Mouse (Mus musculus) fibroblast of lung, adult 2 months (primary cell): ENCODE results near the gene Slc38a6.

Source experiments
- DNase-seq: peaks from one replicate; pipeline ENCODE4 v3.0.0-alpha.2; 2011; ENCODE audit warnings: low read depth

The Slc38a6 gene

DNA sequence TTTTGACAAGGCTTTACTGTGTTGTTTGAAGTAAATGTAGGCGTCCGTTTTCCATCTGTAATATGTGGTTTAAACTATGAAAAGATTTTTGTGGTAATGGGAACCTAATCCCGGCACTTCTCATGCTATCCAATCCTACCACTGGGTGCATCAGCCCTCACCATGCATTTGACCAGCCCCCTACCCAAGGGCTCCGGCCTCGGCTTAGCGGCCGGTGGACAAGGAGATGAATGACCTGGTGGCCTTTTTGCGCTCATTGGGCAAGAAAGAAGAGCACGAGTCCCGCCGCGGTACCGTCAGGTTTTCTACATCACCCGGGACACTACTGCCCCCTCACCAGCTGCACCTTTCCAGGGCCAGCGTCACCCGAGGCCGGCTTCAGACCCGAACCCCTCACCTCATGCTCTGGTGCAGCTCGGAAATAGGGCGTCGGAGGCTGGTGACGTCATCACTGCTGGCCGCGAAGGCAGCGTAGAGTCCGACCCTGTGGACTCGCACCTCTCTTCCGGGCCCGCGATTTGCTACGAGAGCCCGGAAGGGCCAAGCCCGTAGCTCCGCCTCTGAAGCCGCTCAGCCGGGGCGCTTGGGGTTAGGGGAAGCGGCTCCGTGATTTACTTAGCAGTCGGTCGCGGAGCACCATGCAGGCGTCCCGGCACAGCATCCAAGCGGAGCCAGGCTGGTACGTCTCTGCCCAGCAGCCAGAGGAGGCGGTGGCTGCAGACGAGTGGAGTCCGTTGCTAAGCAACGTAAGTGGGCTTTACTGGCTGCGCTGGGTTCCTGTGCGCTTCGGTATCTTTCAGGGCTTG is at the start of gene Slc38a6, which contains the start of gene Trmt5:
Slc38a6 (plus strand) TSS at position 493 of the 806 bp plus-strand sequence.
Trmt5 (minus strand) TSS at position 424 of the 806 bp plus-strand sequence.
- peak; percentile 78 for DNase-seq

DNA sequence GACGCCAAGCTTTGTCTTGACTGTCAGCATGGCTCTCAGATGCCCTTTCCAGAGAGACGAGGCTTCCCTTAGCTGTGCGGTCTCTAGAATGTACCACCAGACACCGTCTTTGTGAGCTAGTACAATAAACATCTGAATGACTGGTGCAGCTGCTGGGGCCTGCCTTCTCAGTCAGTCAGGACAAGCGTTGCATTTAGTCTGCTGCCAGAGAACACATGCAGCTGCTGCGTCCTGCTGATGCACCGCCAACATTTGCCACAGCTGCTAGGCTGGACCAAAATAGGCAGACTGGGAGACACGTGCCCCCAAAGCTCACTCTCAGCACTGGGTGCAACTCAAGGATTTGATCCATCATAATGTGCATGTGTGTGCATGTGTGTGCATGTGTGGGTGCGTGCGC is 44.6 kb upstream of the Slc38a6 start:
- no peak for DNase-seq

DNA sequence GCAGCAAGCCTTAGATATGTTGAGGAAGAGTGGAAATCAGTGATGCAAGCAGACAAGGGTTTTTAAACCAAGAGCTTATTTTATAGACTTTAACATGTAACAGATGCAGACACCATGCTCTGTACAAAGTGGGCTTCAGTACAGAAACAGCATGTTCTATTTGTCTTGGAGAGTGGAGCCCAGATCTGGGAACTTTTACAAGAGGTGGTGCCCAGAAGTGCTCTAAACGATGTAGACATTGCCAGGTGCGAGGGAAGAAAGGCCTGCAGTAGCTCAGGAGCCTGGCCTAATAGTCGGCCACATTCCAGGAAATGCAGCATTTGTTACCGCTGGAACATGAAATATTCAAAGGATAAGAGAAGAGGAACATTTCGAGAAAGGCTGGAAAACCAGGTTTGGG is 40.9 kb upstream of the Slc38a6 start:
- no peak for DNase-seq

DNA sequence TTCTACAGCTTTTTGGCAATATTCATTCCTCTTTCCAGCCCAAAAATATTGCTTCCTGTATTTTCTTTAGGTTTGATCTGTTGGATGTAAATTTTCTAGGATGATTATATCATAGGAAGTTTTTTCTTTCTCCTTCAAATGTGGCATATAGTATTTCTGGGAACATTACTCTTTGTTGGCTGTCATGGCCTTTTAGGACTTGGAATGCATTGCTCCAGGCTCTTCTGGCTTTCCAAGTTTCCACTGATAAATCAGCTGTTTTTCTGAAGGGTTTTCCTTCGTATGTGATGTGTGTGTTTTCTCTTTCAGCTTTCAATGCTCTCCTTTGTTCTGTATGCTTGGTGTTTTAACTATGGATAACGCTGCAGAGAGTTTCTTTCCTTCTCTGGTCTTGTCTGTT is 31.6 kb upstream of the Slc38a6 start:
- no peak for DNase-seq

DNA sequence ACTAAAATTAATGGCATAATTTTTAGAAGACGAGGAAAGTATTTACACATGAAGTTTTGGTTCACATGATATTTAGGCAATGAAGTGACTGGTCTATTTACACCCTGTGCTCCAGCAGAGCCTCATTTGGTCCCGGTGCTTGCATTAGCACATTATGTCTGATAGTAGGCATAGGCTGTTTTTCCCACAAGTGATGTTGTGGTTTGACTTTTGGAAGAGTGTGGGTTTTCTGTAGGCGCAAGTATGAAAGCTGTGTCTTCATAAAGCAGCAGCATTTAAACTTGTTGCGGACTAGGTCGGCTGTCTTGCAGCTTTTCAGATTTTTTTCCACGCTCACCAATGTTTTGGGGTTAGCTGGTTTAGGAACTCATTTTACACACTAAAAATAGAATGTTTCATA is 27.3 kb upstream of the Slc38a6 start:
- no peak for DNase-seq

DNA sequence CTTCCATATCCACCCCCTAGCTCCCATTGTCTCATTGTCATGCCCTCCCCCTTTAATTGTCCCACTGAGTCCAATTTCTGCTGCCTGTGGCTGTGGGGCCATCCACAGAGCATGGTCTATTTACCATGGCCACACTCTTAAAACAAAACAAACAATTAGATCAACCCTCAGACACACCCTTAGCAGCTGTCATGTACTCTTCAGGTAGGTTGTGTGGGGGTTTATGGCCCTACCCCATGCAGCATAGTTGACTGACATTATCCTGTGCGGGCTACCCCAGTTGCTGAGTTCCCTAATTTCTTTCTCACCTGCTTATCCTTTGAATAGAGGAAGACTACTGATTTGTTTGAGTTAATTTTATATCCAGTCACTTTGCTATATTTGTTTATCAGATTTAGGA is 26.2 kb upstream of the Slc38a6 start:
- no peak for DNase-seq

DNA sequence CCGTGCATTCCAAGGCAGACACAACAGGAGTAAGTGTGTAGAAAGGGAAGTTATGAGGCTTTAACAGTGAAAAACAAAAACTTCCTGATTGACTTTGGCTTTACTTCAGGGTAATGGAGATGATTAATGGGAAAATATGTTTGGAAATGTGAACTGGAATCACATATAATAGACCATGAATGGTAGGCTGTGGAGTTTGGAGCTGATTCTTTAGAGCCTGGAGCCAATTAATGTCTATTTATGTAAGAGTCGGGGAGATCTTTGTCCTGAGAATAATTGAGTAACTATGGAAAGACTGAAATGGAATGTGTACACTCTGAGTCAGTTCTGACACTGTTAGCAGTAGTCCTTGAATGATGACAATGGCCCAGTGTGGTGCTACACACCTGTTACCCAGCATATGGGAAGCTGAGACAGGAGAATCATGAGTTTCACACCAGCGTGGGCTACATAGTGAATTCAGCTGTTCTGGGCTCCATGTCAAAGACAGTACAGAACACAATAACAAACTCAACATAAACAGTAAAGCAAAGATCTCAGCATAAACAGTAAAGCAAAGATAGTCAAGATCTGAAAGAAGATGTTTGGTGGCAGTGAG is 21.1 kb upstream of the Slc38a6 start:
- no peak for DNase-seq

DNA sequence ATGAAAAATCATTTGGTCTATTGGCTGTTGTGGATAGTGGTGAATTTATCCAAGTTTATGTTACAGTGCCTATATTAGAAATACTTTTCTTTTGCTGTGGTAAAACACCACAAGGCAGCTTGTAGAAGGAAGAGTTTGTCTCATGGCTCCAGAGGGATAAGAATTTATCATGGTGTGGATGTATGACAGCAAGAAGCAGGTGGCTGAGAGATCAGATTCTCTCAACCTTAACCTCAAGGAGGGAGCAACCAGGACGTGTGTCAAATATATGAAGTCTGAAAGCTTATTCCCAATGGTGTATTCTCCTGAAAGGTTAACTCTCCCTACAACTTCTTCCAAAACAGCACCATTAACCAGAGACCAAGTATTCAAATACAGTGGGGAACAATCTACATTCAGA is 20.0 kb upstream of the Slc38a6 start:
- no peak for DNase-seq

DNA sequence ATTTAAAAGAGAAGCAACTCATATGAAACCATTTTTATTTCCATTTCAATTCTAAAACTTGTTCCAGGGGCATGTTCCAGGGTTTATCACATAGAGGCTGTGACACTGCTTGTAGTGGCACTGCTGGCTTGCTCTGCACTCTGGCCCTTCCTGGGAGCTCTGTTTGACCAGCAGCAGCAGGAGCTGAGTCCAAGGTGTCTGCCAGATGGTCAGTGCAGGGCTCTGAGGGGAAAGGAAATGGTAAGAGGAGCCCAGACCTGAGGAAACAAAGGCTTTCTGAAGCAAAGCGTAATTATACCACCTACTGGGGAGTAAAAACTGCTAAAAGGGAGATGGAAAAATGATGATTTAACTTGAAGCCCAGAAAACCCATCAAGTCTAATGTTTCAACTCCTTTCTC is 18.1 kb upstream of the Slc38a6 start:
- DNase-seq = no peak

DNA sequence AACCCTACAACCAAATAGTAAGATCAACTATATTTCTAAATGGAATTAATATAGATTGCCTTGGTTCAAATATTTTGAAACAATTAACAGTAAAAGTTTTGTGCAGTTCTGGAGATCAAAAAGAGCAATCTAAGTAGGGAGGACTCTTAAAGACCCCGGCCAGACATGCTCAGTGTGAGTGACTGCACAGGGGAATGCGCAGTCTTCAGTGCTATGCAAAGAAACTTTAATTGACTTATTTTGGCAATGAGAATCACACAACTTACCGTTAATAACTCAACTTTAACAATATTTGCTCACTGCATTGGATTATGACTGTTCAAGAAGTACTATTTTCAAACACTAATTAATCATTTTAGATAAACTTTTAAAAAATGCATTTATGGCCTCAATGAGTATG is 17.0 kb upstream of the Slc38a6 start:
- no peak for DNase-seq

DNA sequence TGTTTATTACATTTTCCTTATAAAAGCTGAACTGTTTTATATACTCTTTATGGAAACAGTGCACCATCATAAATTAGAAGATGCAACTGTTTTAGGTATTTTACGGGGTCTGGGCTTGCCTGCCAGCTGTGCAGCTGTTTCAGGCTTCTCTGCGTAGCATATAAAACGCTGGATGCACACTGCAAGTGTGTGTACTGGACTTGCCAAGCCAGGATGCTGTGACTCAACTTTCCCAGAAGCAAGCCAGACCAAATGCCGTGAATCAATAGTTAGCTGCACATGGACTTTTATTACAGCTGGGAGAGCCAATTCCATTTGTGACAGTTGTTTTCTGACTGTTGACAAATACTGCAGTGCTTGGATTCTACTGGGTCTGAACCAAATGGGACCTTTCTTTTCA is 16.6 kb upstream of the Slc38a6 start:
- peak; percentile 58 for DNase-seq

DNA sequence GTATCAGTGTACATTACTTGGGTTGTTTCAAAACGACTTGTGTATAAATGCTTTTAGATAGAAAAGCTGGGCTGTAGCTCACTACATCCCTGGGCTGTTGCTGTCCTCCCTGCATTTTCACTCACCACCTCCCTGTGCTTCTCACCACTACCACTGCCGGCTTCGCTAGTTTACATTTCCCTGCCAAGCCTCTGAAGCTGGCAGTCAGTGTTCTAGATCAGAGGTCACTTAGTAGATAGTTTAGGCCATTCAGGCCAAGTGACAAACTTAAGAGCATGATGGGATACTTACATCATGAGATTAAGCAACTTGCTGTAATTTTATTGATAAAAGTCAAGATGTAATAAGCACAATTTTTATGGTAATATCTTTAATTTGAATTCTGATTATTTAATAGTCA is 11.7 kb upstream of the Slc38a6 start:
- DNase-seq = no peak

DNA sequence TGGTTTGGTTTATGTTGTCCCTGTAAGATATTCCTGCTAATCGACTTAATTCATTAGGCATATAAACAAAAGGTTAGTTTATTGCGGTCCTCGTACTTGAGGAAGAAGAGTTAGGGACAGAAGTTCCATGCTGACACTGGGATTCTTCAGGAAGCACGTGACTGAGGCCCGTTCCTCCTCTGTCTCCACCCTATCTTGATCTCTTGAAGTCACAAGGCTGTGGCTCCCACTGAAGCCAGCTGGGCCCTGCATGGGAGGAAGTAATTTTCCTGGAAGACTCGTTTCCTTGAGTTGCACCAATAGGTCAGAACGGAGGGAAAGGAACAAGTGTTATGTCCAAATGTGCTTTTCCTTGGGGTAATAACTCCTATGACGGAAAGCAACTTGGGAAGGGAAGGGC is 1.0 kb downstream of the Slc38a6 start:
- no peak for DNase-seq

DNA sequence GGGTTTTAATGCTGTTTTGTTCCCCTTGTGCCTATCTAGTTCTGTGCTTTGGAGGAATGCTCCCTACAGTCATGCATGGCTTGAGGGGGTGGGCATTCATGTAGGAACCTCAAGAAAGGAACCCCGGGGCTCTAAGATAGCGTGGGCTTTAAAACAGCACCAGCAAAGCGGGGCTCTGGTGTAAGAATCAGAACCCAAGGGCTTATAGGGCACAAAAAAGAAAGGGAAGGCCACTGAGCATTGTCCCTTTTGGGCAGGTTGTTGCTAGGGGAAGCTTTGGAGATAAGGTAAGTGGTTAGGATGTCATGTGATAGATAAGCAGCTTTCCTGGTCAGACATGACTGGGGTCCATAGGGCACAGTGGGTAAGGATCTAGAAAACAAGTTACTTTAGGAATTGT is 2.0 kb downstream of the Slc38a6 start:
- no peak for DNase-seq

DNA sequence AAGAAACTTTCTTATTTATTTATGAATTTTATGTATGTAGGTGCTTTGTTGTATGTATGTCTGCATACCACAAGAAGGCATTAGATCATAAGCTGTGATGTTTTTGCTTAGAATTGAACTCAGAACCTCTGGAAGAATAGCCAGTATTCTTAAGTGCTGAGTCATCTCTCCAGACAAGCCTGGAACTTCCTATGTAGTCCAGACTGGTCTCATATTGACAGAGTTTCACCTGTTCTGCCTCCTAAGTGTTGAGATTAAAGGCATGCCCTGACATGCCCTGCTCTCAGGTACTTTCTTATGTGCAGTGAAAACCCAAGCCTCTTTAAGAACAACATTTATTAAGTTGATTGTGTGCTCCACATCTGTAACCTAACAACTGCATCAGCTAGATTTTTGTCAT is 8.3 kb downstream of the Slc38a6 start:
- no peak for DNase-seq

DNA sequence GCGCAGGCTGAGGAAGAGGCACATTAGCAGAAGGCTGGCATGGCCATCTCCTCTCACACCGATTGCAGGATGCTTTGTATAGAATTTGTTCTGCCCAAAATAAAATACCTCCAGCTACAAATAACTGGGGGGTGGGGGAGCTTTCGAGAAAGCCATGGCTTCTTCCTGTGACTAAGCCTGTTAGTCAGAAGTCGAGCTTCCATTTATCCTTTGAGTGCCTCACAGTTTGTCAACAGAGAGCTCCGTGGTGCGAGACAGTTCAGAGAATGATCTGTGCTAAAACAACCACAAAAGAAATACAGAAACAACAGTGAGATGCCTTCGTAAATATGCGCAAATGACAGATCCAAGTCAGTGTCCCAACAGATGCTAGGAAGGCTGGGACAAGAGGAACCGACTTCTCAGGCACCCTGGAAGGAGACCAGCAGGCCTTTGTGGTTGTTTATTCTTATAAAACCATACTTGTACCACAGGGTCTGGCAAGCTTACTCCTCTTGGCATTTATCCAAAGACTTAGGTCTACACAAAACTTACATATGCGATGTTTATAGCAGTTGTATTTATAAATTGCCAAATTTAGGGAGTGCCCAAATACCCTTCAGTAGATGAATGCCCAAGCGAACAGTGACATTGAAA is 9.0 kb downstream of the Slc38a6 start:
- no peak for DNase-seq

DNA sequence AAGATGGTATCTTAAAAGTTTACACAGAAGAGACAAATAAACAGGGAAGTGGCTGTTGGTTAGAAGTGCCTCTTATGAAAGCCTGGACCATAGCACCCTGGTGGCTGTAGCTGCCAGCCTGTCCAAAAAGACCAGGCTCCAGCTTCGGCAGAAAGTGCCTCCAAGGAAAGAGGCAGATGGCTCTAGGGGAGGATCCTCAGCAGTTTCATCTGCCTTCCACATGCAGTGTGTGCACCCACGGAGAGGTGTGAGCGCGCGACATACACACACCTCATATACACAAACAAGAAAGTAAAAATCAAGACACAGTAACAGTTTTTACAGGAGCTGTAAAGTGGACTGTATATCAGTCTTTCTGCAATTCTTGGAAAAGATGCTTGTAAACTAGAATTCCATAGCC is 12.0 kb downstream of the Slc38a6 start:
- no peak for DNase-seq

DNA sequence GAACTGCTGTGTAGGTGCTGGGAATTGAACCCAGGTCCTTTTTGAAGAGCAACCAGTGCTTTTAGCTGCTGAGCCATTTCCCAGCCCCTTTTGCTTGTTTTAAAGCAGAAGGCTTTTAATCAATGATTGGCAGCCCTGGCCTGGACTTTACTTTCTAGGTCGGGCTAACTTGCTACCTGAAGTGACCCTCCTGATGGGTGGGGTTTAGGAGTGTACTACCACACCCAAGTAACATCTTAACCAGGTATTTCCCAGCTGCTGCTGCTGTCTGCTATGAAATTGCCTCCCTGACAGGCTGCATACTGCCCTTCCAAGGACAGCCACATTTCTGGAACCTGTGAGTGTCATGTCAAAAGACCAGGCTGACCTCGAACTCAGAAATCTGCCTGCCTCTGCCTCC is 14.0 kb downstream of the Slc38a6 start:
- DNase-seq = no peak

DNA sequence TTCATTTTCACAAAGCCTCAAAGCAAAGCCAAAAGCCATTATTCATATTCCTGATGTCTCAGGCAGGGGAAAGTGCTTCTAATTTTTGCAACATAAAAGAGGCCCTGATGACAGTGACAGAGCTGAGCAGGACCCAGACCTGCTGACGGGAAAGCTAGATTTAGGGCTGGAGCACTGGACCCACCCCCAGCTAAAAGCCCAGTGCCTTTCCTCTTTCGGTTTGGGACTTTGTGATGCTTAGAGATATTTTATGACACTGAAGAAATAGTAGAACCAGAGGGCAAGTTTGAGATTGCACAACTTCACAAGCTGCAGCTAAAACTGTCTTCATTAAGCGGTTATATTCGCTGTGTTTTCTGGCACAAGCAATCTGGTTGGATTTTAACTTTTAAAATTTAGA is 18.1 kb downstream of the Slc38a6 start:
- DNase-seq = no peak

DNA sequence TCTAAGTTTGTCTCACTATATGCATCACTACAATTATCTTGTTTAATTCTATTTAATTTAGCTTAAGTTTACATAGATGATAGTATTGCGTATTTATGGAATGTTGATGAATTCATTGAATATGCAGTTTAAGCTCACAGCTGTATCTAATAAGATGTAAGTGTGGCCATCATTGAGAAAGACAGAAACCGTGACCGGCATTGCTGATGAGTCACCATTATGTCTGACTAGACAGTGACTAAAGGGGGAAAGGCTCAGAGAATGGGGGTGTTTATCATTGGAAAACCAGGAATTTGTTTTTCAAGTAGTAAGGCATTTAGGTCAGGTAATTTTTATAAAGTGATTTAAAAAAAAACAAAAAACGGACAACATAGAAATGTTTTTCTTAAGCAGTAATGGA is 21.2 kb downstream of the Slc38a6 start:
- no peak for DNase-seq

DNA sequence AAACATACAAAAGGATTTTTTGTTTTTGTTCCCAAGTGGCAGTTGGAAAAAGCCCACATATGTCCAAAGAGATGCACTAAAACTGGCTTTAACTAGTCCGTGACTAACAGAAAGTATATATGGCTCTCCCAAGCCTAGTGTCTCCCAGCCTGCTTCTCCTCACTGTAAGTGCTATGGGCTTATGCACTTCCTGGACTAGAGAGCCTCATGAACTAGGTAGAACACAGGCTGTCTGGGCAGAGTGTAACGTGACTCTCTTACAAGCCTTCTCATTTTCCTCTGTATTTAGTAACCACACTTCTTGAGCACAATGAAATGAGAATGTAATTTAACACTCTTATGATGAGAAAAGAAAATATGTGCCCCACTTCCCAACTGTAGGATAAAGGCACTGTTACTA is 22.1 kb downstream of the Slc38a6 start:
- DNase-seq = no peak

DNA sequence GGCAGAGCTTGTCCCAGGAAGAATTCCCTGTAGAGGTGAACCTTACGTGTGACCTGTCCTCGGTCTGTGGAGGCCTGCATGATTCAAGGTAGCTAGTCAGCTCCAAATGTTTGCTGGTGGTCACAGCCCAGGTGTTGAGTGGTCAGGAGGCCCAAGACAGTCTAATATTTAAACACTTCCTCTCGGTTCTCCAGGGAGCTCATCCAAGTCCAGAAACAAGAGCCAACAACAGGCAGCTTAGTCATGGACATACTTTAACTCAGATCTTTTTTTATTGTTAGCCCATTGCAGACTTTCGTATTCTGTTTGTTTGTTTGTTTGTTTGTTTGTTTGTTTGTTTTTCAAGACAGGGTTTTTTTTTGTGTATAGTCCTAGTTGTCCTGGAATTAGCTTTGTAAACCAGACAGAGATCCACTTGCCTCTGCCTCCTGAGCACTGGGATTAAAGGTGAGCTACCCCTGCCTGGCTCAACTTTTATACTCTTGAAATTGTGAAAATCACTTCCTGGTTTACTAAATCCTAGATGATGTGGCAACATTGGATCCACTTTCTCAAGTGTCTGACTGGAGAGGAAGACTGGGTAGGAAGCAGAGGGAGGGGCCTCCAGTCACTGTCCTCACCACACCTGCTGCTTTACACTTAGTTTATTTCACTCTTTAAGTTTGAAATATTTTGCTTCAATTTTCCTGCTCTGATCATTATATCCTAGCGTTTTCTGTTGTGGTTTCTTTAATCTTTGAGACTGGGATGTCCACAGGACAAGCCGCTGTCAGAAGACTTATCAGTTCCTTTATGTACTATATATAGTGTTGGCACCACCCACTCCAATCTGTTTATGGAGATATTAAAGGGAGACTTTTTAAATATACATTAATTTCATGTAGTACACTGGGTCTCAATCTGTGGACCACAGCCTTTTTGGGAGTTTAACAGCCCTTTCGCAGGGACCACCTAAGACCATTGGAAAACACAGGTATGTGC is 31.4 kb downstream of the Slc38a6 start:
- DNase-seq = no peak
